ENCODE assay signal across 9 mouse cellular contexts in the genomic region with DNA sequence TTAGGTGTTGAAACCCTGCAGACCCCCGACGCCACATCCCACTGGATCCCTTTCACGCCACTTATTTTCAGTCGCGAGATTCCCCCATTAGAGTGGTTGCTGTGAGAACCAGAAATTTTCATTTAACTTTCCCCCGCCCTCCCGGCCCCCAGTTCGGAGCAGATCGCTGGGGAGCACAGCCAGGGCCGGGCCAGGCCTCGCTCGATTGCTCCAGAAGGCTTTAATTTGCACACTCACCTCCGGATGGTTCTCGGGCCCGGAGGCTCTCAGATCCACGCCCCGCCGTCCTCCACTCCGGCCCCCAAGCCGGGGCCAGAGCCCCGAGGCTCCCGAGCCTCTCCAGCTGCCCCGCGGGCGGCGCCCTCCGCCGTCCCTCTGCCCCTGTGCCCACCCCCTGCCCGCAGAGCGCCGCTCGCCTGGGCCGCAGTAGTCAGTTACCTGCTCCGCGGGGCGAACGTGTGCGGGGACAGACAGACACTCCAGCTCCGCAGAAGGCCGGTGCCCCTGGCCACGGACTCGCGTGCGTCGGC.
DNase-seq lines count a peak whose midpoint lies in the region; ATAC-seq lines count a peak whose summit lies in the region.
"Had no signal": no experiment of that assay in that cellular context is flagged by ENCODE, and none has a peak within 500 bp of the region (broad histone marks: within the 10 kb centered on the region; RNA-seq: fewer than 3 reads in every experiment).

No protein-coding gene starts in this region.

- H3K4me3 ChIP-seq in forebrain, embryonic 14.5 days (ENCODE audit: low read depth, low read length) = peak overlapping the region; percentile 36; the same call in 1 of the 2 replicates
- H3K4me3 ChIP-seq in neural tube, embryonic 11.5 days (ENCODE audit: low read depth, low read length) = peak overlapping the region; percentile 13

- peaks cover 6% of the 10 kb centered on the region; the same call in 1 of the 2 replicates for H3K4me1 ChIP-seq in forebrain, embryonic 14.5 days (ENCODE audit: control insufficient read depth, insufficient read depth, low read length)
- H3K4me1 ChIP-seq in neural tube, embryonic 11.5 days (ENCODE audit: control insufficient read depth, insufficient read depth, low read length) = 0 out of 2 replicates have a peak, but pooled peaks cover 2% of the 10 kb centered on the region

- peaks cover 39% of the 10 kb centered on the region for H3K27me3 ChIP-seq in forebrain, embryonic 14.5 days (replicated peaks; ENCODE audit: control insufficient read depth, insufficient read depth, low read length)
- peaks cover 38% of the 10 kb centered on the region for H3K27me3 ChIP-seq in neural tube, embryonic 11.5 days (ENCODE audit: control insufficient read depth, insufficient read depth, low read length)

- H3K9ac ChIP-seq in forebrain, embryonic 14.5 days (ENCODE audit: low read length) = no peak overlapping the region
- H3K9ac ChIP-seq in neural tube, embryonic 11.5 days (ENCODE audit: low read length) = no peak overlapping the region

- ATAC-seq in forebrain, embryonic 14.5 days = no peak
- ATAC-seq in neural tube, embryonic 11.5 days (ENCODE audit: insufficient read depth, low FRiP score, low TSS enrichment) = no peak

- H3K36me3 ChIP-seq in forebrain, embryonic 14.5 days (ENCODE audit: control insufficient read depth, insufficient read depth, low read length) = no peaks in the 10 kb centered on the region
- H3K36me3 ChIP-seq in neural tube, embryonic 11.5 days (ENCODE audit: control insufficient read depth, insufficient read depth, low read length) = no peaks in the 10 kb centered on the region

- H3K27ac ChIP-seq in forebrain, embryonic 14.5 days (ENCODE audit: low read depth, low read length) = no peak overlapping the region
- H3K27ac ChIP-seq in neural tube, embryonic 11.5 days (ENCODE audit: low read depth, low read length) = no peak overlapping the region
- H3K27ac ChIP-seq: macrophage had no signal

- peak; percentile 9 for DNase-seq in 3134 (ENCODE audit: extremely low read depth, insufficient read length, low spot score)
- peak; percentile 7 for DNase-seq in Muller cell, postnatal 12 days (ENCODE audit: inconsistent ontology term)
- no peak for DNase-seq in forebrain, embryonic 14.5 days (ENCODE audit: low spot score)
- DNase-seq in kidney, postnatal 4 days = peak; percentile 4 to 32
- peak; percentile 13 for DNase-seq in neural tube, embryonic 11.5 days (ENCODE audit: low spot score)
- DNase-seq in spleen, postnatal 36 days (ENCODE audit: low spot score in 2 of 2) = no peak
- no peak for DNase-seq in urinary bladder, postnatal 14 days (ENCODE audit: low spot score)
- DNase-seq in frontal cortex, postnatal 36 days (ENCODE audit: low spot score in 2 of 2) = no peak

- 2% methylated on average over 44 of the region's 45 CpGs for whole genome bisulfite sequencing in forebrain, embryonic 14.5 days
- under 1% methylated on average over 34 of the region's 45 CpGs for WGBS in neural tube, embryonic 11.5 days

- peak overlapping the region; percentile 75 for H3K4me2 ChIP-seq in forebrain, embryonic 14.5 days (ENCODE audit: low read length)
- H3K4me2 ChIP-seq in neural tube, embryonic 11.5 days (ENCODE audit: low read depth) = peak overlapping the region; percentile 29

- no peaks in the 10 kb centered on the region for H3K9me3 ChIP-seq in forebrain, embryonic 14.5 days (replicated peaks; ENCODE audit: control insufficient read depth, low read length)
- H3K9me3 ChIP-seq in neural tube, embryonic 11.5 days (ENCODE audit: control insufficient read depth, low read length) = no peaks in the 10 kb centered on the region

Comparison
In these comparisons a context has a peak if more than half of its experiments do, and no peak if none do; other contexts are left out.
1. DNase-seq: peak in 3134 (single experiment), Muller cell, postnatal 12 days (single experiment), kidney, postnatal 4 days (2 of 2) and neural tube, embryonic 11.5 days (single experiment); none in forebrain, embryonic 14.5 days (single experiment), spleen, postnatal 36 days (0 of 2), urinary bladder, postnatal 14 days (single experiment) and frontal cortex, postnatal 36 days (0 of 2).